Mouse (Mus musculus) megakaryocyte, adult 5-6 weeks (primary cell): ENCODE measurements at regions not wholly inside any gene's neighbourhood (a gene's known extent, or its start where the extent isn't known, plus 50 kb on each side); places are given as distances from the start of the nearest gene placed in this dataset.

Source experiments
- ATAC-seq: 2 replicates; pipeline ENCODE4 v1.8.0; 2016; ENCODE audit warnings: mild to moderate bottlenecking, inconsistent platforms; ENCODE audit not compliant: poor library complexity, severe bottlenecking

DNA sequence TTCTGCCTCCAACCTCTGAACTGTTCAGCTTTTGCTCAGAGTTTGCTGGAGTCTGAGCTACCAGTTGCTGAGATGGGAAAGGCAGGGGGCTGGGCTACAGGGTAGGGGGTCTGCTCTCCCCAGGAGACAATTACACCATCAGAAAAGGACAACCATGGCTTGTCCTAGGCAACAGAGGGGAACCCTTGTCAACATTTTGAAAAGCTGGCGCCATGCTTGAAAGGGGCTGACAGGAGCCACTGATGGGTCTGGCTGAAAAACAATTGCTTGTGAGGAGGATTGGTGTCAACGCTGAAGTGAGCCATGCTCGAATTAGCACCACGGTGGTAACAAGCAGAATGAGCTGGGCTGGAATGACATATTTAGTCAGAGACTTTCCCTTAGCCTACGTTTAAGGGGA is 502.8 kb downstream of the Ccdc171 start:
- ATAC-seq: no peak

DNA sequence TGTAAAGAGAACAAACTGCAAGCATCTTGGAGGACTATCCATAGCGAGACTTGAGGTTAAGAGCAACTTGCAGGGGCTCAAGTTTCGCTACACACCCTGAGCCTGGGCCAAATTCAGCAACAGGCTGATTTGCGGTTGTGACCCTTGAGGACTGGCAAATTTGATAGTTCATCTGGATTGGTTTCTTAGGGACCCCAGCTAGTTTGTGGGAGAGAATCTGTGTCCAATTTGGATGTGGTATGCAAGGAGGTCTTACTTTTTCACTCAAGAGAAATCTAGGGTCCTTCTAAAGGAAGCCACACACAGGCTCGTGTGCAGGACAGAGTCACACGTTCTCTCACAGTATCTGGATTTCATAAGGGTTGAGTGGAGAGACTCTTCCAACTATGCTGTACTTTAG is 505.6 kb downstream of the Ccdc171 start:
- no peak for ATAC-seq

DNA sequence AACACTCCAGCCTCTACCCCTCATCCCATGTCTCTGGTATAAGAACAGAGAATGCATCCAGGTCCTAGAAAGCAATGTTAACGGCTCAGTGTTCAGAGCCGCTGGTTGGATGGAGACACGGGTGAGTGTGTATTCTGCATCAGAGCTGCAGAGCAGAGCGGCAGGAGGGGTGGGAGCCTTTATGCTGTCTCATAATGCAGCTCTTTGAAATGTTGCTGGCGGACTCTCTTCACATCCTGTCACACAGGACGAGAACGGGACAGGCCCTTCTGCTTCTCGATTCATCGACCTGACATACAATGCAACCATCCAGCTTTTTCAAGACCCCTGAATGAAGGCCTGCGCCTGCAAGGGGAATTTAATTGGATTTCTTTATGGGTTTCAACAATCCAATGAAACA is 507.2 kb downstream of the Ccdc171 start:
- ATAC-seq: no peak

DNA sequence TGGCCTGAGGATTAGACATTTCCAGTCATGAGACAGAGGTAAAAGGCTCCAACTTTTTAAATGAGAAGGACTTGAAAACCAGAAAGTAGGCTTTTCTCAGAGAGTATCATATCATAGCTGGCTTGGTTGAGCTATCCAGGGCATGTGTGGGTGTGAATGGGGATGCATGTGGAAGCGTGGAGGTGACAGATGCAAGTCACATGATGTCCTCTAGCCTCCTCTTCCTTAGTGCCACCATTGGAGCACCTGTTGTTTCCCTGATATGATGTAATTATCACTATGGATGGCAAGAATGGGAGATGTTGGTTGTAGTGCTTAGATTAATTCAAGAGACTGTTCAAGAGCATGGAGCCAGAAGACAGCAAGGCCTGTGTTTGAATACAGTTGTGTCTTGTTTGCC is 510.0 kb downstream of the Ccdc171 start:
- ATAC-seq: no peak

DNA sequence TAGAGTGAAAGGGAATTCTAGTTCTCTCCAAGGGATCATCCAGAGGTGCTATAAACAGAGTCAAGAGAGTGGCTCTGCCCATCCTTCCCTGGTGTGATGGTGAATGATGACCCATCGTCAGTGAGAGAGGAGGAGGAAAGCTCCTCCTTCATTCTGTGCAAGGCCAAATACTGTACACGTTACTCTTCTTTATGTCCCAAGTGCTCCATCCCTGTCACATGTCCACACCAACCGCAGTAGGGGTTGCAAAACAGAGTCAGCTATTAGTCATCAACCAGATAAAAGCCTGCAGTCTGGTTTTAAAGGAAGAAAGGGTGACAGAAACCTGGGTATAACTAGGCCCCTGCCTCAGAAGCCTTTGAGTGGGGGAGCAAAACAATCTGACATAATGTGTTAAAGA is 512.2 kb downstream of the Ccdc171 start:
- ATAC-seq: peak; percentile 77

DNA sequence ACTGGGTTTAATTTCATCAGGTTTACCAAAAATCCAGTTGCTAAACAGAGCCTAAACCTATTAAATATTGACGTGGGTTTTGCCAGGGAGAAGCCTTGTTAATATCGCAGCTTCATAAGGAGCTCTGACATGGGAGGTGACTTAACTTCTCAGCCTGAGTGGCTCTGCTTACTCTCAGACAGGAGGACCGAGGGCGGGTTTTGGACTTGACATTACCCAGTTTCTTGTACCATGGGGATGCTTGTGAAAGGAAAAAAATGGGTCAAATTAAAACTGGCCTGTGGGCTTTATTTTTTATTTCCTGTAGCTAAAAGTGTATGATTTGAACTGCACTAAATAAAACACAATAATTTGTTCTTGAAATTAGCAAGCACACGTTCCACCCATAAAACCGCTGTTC is 524.9 kb downstream of the Ccdc171 start:
- ATAC-seq: no peak

DNA sequence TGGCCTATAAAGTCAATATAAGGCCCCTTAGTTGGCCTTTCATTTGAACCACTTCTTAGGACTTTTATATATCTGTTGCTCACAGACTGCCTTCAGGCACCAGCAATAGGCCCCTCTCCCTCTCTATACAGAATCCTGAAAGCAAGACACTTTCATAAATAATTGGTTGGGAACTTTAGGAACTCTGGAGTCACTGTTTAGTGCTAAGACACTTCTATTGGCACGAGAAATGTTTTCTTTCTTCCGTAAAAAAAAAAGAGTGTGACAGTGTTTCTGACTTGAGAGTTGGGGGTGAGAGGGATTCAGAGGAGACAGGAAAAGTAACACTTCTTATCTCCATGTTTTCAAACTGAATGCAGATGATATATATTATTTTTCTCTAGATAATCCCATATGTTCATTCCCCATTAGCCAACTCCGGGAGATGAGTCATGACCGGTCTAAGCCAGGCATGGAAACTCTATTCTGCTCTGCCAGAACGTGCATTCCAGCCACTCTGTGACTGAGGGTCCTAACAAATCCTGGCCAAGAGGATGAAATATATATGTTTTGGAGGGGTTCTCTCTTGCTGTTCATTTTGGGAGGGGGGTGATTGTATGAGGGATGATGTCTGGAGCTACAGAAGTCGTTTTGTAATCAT is 531.6 kb downstream of the Ccdc171 start:
- ATAC-seq: no peak

DNA sequence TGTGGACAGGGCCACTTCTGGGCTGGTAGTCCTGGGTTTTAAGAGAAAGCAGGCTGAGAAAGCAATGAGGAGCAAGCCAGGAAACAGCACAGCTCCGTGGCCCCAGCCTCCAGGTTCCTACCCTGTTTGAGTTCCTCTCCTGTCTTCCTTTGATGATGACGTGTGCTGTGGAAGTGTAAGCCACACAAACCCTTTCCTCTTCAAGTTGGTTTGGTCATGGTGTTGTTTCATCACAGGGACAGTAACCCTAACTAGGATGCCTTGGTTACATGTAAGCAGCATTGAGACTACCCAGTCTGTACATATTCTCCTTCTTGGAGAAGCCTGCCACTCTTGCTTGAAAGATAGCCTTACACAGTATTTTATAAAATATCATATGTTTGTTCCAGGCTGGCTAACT is 534.8 kb downstream of the Ccdc171 start:
- 0 out of 2 replicates have a peak, but pooled peaks have one; percentile 28 for ATAC-seq

DNA sequence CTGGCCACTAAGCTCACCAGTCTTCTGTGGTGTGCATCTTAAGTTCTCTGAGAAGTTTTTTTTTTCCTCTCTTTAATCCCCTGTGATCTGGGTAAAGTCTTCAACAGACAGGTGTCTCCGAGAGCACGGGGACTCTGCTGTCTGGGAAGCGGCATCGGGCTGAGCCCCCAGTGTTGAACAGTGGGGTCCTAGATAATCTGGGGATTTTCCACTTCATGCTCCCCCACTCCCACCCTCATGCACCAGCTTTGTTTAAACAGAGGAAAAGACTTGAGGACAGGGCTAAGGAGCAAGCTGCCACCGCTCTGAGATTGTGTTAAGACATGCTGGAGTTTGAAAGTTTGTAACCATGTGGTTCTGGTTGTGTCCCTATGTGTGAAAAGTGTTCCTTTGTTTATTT is 538.4 kb downstream of the Ccdc171 start:
- no peak for ATAC-seq

DNA sequence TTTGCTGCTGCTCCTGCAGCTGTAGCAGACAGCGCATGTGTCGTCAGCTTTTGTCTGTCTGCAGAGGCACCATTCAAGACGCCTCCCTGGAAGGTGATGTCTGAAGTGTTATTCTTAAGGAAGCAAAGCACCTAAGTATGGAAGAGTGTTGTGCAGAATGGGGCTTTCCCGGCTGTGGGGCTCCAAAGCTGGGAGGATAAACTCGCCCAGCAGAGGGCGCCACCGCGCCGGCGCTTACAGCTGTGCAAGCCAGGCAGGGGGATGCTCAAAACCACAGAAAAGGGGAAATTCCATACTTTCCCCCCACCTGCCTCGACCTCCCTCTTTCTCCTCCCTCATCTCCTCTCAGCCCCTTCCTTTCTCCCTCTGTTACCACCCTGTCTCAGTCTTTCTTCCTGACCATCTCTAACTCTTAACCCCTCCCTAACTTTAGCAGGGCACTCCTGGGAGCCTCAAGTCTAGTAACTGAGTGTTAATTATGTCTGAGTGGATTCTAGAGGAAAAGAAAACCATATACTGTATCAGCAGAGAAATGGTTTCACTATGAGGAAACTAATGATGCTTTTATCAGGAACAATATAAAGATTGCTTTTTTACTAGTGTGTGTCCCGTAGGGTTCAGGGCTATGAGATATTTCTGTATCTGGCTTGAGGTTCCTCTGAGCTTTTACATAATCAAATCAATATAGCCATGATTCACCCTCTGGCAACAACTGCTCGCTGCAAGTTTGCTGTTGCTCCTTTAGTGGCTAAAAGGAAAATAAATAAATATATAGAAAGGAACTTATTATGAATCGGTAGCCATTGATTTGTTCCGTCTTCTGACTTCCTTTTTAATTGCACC is 539.5 kb downstream of the Ccdc171 start:
- peak; percentile 48; the same call in 1 of the 2 replicates for ATAC-seq

DNA sequence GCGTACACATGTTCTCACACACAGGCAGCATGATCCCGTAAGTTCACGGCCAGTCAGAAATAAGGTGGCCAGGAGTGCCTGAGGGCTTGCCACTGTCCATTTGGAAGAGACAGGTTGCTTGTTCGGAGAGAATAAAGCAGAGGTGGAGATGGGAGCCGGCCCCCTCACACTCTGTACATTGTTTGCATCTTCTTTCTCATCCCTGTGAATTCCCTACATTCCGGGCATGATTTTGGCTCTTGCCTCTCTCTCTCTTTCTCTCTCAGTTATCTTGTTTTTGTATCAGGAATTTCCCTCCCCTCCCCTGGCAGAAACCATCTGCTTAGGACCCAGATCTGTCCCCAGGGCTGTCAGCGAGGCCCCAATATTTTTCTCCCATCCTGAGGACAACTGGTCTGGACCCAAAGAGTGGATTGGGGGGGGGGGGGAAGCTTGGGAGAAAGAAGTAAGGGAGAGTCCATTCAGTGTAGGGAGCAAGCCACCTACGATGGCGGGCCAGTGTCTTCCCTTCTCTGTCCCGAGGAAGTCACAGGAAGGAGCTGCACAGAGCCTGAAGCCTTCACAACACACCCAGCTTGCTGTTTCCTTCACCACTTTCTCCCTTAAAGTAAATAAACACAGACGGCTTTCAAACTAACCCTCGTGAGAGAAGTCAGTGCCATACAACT is 540.2 kb downstream of the Ccdc171 start:
- ATAC-seq: no peak

DNA sequence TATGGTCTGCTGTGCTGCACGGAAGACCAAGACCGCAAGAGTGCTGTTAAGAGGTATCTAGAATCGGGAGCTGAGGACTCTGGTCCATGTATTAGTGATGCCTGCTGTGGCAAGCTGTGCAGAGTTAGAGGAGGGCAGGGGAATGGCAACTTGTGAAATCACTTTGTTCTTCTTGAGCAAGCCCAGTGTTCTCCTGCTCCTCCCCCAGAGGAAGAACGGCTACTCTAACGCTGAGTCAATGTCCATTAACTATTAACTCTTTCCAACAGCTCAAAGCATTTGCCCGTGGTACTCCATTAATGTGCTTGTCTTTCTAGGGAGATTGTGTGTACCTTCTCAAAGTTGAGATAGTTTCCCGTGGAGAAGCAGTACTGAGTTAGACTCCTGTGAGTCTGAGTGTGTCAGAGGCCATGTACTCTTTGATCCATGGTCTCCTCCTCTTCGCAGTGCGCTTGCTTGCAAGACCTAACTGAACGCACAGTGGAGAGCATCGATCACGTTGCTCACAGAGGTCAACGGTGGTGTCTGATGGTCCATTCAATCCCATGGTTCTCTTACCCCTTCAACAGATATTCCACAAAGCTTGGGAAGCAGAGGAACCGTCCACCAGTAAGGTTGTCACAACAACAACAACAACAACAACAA is 542.7 kb downstream of the Ccdc171 start:
- ATAC-seq: no peak

DNA sequence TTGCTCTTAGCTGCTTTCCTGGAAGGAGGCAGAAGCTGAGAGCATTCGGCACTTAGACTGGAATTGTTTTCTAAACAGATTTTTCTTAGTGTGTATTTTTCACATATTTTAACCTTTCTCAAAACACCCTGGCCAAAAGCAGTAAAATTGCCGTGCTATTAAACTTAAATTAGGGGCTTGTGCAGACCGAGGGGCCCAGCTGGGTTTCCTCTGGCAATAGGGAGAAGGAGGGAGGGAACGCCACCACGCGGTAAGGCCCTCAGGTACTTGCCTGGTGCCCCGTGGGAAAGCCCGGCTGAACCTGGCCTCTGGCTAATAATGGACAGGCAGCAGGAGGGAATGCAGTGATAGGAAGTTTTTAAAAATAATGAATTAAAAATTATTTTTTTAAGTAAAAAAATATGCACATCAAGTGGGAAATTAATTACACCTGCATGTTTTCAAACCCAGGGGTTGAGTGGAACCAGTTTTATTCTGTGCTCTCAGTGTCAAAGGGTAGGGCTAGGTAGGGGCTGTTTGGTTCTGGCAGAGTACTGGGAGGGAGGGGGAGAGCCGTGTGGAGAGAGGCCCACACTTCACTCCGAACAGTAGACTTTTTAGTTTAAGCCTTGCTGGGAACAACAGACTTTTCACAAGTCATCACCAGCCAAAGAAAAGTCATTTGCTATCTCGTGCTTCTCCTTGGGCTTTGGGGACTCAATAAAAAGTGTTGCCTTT is 543.8 kb downstream of the Ccdc171 start:
- ATAC-seq: no peak

DNA sequence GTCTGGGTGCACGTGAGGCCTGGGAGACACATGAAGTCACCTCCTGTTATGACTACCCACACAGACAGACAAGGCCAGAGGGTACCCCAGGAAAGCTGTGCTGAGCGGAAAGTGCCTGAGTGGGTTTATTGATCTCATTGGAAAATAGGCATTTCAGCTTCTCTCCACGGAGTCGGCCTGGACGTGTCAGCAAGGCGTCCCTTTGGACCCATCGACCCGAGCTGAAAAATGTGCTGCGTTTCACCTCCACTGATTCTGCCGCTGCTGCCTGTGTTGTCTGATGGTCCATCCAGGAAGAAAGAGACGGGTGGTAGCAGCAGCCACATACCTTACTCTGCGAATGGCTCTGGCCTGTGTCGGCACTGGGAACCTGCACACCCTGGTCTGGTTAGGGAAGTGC is 544.3 kb downstream of the Ccdc171 start:
- ATAC-seq: no peak

DNA sequence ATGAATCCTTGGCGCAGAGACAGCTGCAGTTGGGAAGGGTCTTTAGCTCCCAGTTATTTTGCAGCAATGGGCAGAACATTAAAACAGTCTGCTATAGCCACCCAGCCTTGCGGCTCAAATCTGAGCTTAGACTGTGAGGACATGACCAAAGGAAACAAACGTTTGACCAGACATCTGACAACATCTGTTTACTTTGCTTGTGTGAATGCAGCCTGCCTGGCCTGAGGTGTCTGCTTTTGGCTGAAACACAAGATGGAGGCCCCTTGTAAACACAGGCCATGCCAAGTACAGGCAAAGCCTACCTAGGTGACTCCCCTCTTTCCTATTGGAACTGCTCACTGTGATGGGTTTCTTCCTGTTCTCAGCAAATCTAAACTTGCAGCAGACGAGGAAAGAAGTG is 544.7 kb downstream of the Ccdc171 start:
- no peak for ATAC-seq

DNA sequence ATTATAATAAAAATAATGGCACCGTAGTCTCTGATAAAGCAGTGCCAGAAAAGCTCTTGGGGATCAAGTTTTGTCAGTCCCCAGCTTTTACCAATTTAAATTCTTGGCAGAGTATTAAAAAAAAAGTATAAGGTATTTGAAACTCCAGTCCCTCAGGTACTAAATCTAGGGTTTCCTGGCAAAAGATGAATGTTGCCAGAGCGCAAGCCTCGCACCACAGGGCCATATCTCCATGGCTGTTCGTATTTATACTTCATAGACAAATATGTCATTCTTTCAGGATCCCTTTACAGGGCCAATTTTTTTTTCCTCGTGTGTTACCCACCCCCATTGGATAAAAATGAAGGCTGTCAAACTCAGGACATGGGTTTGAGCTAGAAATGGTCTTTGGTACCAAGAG is 546.8 kb downstream of the Ccdc171 start:
- ATAC-seq: no peak

DNA sequence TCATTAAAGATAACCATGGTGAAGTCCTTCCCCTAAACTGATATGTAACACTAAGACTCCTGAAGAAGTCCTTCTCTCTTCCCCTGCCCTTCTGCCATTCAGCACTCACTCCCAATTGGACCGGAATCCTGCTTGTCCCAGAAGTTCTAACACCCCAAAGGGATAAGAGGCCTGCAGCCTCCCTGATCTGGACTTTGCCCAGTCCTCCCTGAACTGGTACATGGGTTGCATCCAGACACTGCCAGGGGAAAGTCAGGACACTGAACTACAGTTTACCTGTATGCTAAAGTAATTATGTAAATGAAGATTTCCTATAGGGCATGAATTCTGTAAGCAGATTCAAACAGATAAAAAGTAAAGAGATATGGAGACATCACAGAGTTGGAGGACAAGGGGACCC is 551.2 kb downstream of the Ccdc171 start:
- no peak for ATAC-seq

DNA sequence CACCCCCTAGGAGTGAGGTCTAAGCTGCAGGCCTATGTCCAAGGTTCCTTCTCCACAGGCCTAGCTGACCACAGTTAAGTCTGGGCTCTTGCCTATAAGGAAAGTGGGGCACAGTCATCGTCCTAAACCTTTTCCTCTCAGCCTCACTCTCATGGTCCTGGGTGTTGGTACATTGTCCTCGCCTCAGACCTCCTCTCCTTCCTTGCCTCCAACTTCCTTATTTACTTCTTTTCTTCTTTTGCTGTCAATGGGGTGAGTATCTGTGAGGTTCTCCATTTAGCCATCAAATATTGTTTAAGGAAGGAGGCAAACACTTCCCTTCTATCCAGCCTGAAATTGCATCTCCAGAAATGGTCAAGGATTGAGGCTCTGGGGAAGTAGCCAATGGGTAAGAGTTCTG is 554.2 kb downstream of the Ccdc171 start:
- ATAC-seq: no peak

DNA sequence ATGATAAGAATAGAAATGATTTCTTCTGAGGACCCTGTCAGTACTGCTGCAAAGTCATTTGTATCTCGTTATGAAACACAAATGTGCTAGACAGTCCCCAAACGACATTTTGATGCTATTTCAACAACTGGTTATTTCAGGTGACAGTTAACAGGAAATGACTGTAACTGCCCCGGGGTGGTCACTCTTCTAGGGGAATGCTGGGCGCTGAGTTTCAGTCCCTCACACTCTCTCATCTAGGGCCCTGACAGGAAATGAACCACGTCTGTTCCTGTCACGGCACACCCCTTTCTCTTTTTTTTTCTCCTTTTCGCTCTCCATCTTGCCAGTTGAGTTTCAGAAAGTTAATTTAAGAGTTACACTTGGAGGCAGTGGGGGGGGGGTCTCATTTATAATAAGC is 556.2 kb downstream of the Ccdc171 start:
- no peak for ATAC-seq

DNA sequence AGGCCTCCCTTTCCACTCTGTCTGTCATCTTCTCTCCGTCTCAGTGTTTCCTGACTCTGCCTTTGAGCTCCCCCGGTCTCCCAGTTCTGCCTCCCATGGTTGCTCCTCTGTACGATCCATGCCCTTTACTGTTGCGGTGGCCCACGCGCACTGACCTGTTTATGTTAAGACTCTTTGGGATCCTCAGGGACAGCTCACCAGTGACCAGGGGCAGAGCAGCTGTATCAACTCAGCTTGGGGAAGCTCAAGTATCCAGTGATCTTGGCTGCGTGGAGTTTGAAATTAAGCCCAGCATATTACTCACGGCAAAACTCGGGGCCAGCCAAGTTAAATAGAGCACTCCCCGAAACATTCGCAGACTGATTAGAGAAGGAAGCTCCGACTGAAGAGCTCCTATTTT is 562.8 kb downstream of the Ccdc171 start:
- ATAC-seq: no peak

DNA sequence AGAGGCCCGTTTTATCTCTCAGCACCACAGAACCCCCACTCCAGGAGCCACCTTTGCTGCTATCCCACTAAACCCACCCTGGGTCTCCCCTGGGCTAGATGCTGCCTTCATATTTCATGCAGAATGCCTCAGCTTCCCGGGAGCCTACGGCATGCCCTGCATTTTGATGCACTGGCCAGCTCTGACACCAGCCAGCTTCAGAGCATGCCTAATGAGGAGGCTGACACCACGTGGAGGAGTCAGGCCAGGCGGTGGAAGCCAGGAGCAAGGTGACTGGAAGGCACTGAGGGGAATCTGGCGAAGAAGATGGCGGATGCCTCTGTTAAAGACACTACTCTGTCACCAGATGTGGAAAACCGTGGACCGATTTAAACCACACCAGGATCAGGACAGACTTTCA is 567.2 kb downstream of the Ccdc171 start:
- ATAC-seq: no peak
